Mouse (Mus musculus) forebrain, embryonic 15.5 days (tissue): ENCODE results near the gene Sumo2. TPM values are rescaled to one million over a fixed set of nuclear protein-coding genes. Genes with fewer than 3 reads are reported as not detected.
"Not testable (repeated sequence)": the region's sequence is repeated elsewhere in the genome, so short reads cannot be mapped to it uniquely, and the experiment has no call there.

Experiments
- ATAC-seq: fragments of 200-750 bp; cut with Nextera tagmentation; replicated peaks from 2 replicates; pipeline ENCODE4 v1.8.0; 2017; ENCODE audit warnings: mild to moderate bottlenecking, moderate TSS enrichment, moderate library complexity
- H3K27ac ChIP-seq: fragments of 300-500 bp; sonication (generic); replicated peaks from 2 replicates; pipeline ENCODE4 v1.5.1; 2015; ENCODE audit warnings: mild to moderate bottlenecking, inconsistent platforms
- H3K27me3 ChIP-seq: fragments of 300-500 bp; sonication (generic); 2 replicates; pipeline ENCODE4 v1.6.1; 2015; ENCODE audit warnings: inconsistent platforms
- H3K36me3 ChIP-seq: fragments of 300-500 bp; sonication (generic); 2 replicates; pipeline ENCODE4 v1.6.1; 2015; ENCODE audit warnings: mild to moderate bottlenecking, inconsistent platforms
- H3K4me1 ChIP-seq: fragments of 300-500 bp; sonication (generic); 2 replicates; pipeline ENCODE4 v1.6.1; 2015; ENCODE audit warnings: inconsistent platforms
- H3K4me2 ChIP-seq: fragments of 300-500 bp; sonication (generic); replicated peaks from 2 replicates; pipeline ENCODE4 v1.6.1; 2015; ENCODE audit warnings: mild to moderate bottlenecking, inconsistent platforms
- H3K4me3 ChIP-seq: fragments of 300-500 bp; sonication (generic); 2 replicates; pipeline ENCODE4 v1.5.1; 2015; ENCODE audit warnings: mild to moderate bottlenecking, inconsistent platforms
- H3K9ac ChIP-seq: fragments of 300-500 bp; sonication (generic); replicated peaks from 2 replicates; pipeline ENCODE4 v1.6.1; 2015; ENCODE audit warnings: mild to moderate bottlenecking, inconsistent platforms
- H3K9me3 ChIP-seq: fragments of 300-500 bp; sonication (generic); 2 replicates; pipeline ENCODE4 v1.6.1; 2016; ENCODE audit warnings: inconsistent platforms
- WGBS: fragments of 180-500 bp; shearing (Covaris S2); methylation state at CpG from one replicate; pipeline ENCODE4 v1.1.7; 2015; ENCODE audit warnings: mixed read lengths; 5-methylcytosine and 5-hydroxymethylcytosine counted together
- polyA plus RNA-seq: library from polyadenylated mRNA; unstranded; fragments of >200 nt; fragmentation: Nextera tagmentation; extraction: Ambion mirVana; gene quantifications from 2 replicates; pipeline ENCODE4 v1.2.1, GENCODE M21; 2015

The Sumo2 gene
- polyA plus RNA-seq, 1 experiment from 2014 or later, result 1,214 TPM

GRCm38 (mm10) chr11:115538045-115538444 lies 2.0 kb upstream of the Sumo2 start:
- Histone ChIP-seq H3K27me3 (no peaks in the 10 kb centered on the region), H3K4me1 (peaks cover 28% of the 10 kb centered on the region), H3K9ac (no peak overlapping the region), H3K27ac (no peak overlapping the region), H3K4me2 (no peak overlapping the region), H3K4me3 (no peak overlapping the region), H3K9me3 (no peaks in the 10 kb centered on the region), H3K36me3 (peaks cover 12% of the 10 kb centered on the region)
- 63% methylated on average over 2 of the region's 2 CpGs for WGBS
- no peak for ATAC-seq

GRCm38 (mm10) chr11:115536856-115537568 lies 936 bp upstream of the Sumo2 start:
- peak overlapping the region; percentile 100 for H3K27ac ChIP-seq
- H3K27me3 ChIP-seq, result no peaks in the 10 kb centered on the region
- H3K4me3 ChIP-seq, result peak overlapping the region; percentile 59
- H3K36me3 ChIP-seq, result peaks cover 22% of the 10 kb centered on the region
- peak overlapping the region; percentile 56 for H3K4me2 ChIP-seq
- 82% methylated on average over 10 of the region's 10 CpGs for WGBS
- no peak overlapping the region for H3K9ac ChIP-seq
- H3K4me1 ChIP-seq, result peaks cover 35% of the 10 kb centered on the region
- no peaks in the 10 kb centered on the region for H3K9me3 ChIP-seq
- ATAC-seq, result peak; percentile 1; the same call in 1 of the 2 replicates

GRCm38 (mm10) chr11:115535401-115536037 lies 557 bp downstream of the Sumo2 start:
- Histone ChIP-seq H3K4me1 (peaks cover 36% of the 10 kb centered on the region), H3K27ac (peak overlapping the region; percentile 100), H3K9ac (peak overlapping the region; percentile 82), H3K4me3 (peak overlapping the region; percentile 59), H3K9me3 (no peaks in the 10 kb centered on the region), H3K27me3 (no peaks in the 10 kb centered on the region), H3K36me3 (peaks cover 33% of the 10 kb centered on the region), H3K4me2 (peak overlapping the region; percentile 56)
- ATAC-seq, result peak; percentile 84
- under 1% methylated on average over 50 of the region's 84 CpGs for WGBS

DNA sequence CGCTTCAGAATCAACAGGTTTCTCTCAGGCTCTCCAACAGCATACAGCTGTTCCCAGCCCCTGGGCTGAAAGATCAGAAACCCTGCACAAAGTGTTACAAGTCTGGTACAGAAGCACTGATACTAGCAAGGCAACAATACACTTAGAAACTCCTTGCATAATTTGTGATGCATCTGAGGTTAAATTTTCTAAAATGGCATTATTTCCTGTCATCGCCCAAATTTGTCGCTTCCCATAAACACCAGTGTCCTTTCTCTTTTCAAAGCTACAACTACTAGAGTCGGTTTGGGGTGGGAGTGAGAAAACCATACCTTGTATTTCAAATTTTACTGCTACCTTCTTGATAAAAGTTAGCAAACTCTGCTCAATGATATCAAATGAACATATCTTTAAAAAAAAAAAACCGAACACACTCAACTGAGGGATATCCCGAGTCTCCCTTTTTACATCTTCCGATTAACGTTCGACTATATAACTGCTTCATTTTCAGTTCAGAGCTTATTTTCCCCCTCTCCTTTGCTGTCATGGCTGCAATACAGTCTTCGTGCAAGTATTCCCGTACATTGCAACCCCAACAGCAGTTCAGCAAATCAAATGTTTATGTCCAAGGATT lies 1.2 kb downstream of the Sumo2 start:
- peak overlapping the region; percentile 100 for H3K27ac ChIP-seq
- no peaks in the 10 kb centered on the region for H3K27me3 ChIP-seq
- H3K4me2 ChIP-seq, result peak overlapping the region; percentile 56
- peak overlapping the region; percentile 82 for H3K9ac ChIP-seq
- WGBS, result 6% methylated on average over 11 of the region's 11 CpGs
- H3K9me3 ChIP-seq, result no peaks in the 10 kb centered on the region
- peaks cover 39% of the 10 kb centered on the region for H3K36me3 ChIP-seq
- ATAC-seq, result no peak
- peaks cover 36% of the 10 kb centered on the region for H3K4me1 ChIP-seq
- H3K4me3 ChIP-seq, result peak overlapping the region; percentile 59

DNA sequence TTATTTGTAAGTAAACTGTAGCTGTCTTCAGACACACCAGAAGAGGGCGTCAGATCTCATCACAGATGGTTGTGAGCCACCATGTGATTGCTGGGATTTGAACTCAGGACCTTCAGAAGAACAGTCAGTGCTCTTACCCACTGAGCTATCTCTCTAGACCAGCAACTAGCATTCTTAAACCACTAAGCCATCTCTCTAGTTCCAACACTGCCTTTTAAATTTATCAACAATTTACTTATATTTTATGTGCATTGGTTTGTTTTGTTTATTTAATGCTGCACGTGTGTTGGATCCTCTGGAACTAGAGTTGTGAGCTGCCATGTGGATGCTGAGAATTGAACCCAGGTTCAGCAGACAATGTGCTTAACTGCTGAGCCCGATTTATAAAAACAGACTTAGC lies 9.6 kb downstream of the Sumo2 start:
- H3K4me1 ChIP-seq, H3K9ac ChIP-seq, H3K27ac ChIP-seq, H3K9me3 ChIP-seq, H3K4me2 ChIP-seq, ATAC-seq, H3K27me3 ChIP-seq, H3K4me3 ChIP-seq: not testable (repeated sequence)
- peaks cover 69% of the 10 kb centered on the region for H3K36me3 ChIP-seq
- WGBS, result 89% methylated on average over 3 of the region's 3 CpGs

- Histone ChIP-seq H3K27me3 (no peaks in the 10 kb centered on the region), H3K4me3 (no peak overlapping the region), H3K9ac (no peak overlapping the region), H3K9me3 (no peaks in the 10 kb centered on the region), H3K4me2 (no peak overlapping the region), H3K27ac (no peak overlapping the region), H3K4me1 (no peaks in the 10 kb centered on the region), H3K36me3 (peaks cover 53% of the 10 kb centered on the region)
- no peak for ATAC-seq
- 86% methylated on average over 2 of the region's 2 CpGs for WGBS
Observed at GRCm38 (mm10) chr11:115522703-115523102, 13.4 kb downstream of the Sumo2 start.

GRCm38 (mm10) chr11:115522238-115522637 lies 13.8 kb downstream of the Sumo2 start:
- Histone ChIP-seq H3K4me2 (no peak overlapping the region), H3K4me1 (no peaks in the 10 kb centered on the region)
- 92% methylated on average over 2 of the region's 2 CpGs for WGBS

DNA sequence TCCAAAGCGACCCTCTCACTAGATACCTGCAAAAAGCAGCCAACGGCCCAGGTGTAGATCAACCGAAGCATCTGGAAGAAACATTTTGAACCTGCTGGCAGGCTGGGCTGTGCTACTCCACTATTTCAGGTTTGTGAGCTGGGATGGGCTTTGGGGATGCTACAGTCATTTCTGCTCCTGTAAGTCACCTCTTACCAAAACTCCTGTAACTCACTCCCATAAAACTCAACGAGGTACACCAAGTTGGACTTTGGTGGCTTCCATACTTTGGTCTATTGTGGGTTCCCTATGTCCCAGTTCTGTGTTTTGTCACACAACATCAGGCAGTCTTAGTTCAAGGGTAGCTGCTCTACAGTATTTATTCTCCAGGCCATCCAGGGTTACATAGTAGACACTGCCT lies 15.0 kb downstream of the Sumo2 start:
- H3K4me2 ChIP-seq, result no peak overlapping the region
- peaks cover 37% of the 10 kb centered on the region for H3K36me3 ChIP-seq
- H3K4me1 ChIP-seq, result no peaks in the 10 kb centered on the region
- no peak overlapping the region for H3K9ac ChIP-seq
- no peak overlapping the region for H3K4me3 ChIP-seq
- ATAC-seq, result no peak
- no peaks in the 10 kb centered on the region for H3K9me3 ChIP-seq
- no peak overlapping the region for H3K27ac ChIP-seq
- H3K27me3 ChIP-seq, result no peaks in the 10 kb centered on the region
- 90% methylated on average over 4 of the region's 4 CpGs for WGBS

More at GRCm38 (mm10) chr11:115522238-115522637, 13.8 kb downstream of the Sumo2 start:
- Histone ChIP-seq H3K9ac (no peak overlapping the region), H3K27me3 (no peaks in the 10 kb centered on the region), H3K27ac (no peak overlapping the region), H3K4me3 (no peak overlapping the region), H3K9me3 (no peaks in the 10 kb centered on the region), H3K36me3 (peaks cover 48% of the 10 kb centered on the region)
- no peak for ATAC-seq

- Histone ChIP-seq H3K27ac (no peak overlapping the region), H3K4me3 (no peak overlapping the region), H3K9ac (no peak overlapping the region), H3K9me3 (no peaks in the 10 kb centered on the region), H3K4me2 (no peak overlapping the region), H3K36me3 (peaks cover 29% of the 10 kb centered on the region), H3K27me3 (no peaks in the 10 kb centered on the region), H3K4me1 (0 out of 2 replicates have a peak, but pooled peaks cover under 1% of the 10 kb centered on the region)
- WGBS, result 72% methylated on average over 2 of the region's 2 CpGs
- ATAC-seq, result no peak
Observed at GRCm38 (mm10) chr11:115520218-115520617, 15.9 kb downstream of the Sumo2 start.

DNA sequence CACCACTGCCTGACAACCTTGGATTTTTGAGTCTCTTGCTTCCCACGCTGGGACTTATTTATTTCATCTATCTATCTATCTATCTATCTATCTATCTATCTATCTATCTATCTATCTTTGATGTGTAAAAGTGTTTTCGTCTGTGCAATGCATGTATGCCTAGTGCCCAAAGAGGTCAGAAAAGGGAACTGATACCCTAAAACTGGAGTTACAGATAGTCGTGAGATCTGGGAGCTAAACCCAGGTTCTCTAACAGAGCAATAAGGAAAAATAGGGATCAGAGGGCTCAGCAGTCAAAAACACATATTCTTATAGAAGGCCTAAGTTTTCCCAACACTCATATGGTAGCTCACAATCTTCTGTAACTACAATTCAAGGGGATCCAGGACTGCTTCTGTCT lies 16.5 kb downstream of the Sumo2 start:
- H3K4me1 ChIP-seq, result 0 out of 2 replicates have a peak, but pooled peaks cover 5% of the 10 kb centered on the region
- no peak overlapping the region for H3K4me3 ChIP-seq
- peaks cover 24% of the 10 kb centered on the region for H3K36me3 ChIP-seq
- H3K9me3 ChIP-seq, result no peaks in the 10 kb centered on the region
- no peak overlapping the region for H3K4me2 ChIP-seq
- no peak for ATAC-seq
- H3K9ac ChIP-seq, result no peak overlapping the region
- no peak overlapping the region for H3K27ac ChIP-seq
- 90% methylated on average over 3 of the region's 3 CpGs for WGBS
- H3K27me3 ChIP-seq, result no peaks in the 10 kb centered on the region

GRCm38 (mm10) chr11:115518693-115519092 lies 17.4 kb downstream of the Sumo2 start:
- H3K4me3 ChIP-seq, result no peak overlapping the region
- 0 out of 2 replicates have a peak, but pooled peaks cover 5% of the 10 kb centered on the region for H3K4me1 ChIP-seq
- no peak overlapping the region for H3K9ac ChIP-seq
- ATAC-seq, result no peak
- no peaks in the 10 kb centered on the region for H3K9me3 ChIP-seq
- H3K27ac ChIP-seq, result no peak overlapping the region
- WGBS, result 76% methylated on average over 9 of the region's 9 CpGs
- no peaks in the 10 kb centered on the region for H3K27me3 ChIP-seq
- peaks cover 15% of the 10 kb centered on the region for H3K36me3 ChIP-seq
- H3K4me2 ChIP-seq, result no peak overlapping the region

- peaks cover 6% of the 10 kb centered on the region for H3K4me1 ChIP-seq
- H3K9ac ChIP-seq, result no peak overlapping the region
- H3K9me3 ChIP-seq, result no peaks in the 10 kb centered on the region
- no peak for ATAC-seq
- 83% methylated on average over 5 of the region's 5 CpGs for WGBS
- H3K4me3 ChIP-seq, result no peak overlapping the region
- H3K27ac ChIP-seq, result no peak overlapping the region
- peaks cover 6% of the 10 kb centered on the region; the same call in 1 of the 2 replicates for H3K36me3 ChIP-seq
- no peak overlapping the region for H3K4me2 ChIP-seq
- no peaks in the 10 kb centered on the region for H3K27me3 ChIP-seq
Observed at GRCm38 (mm10) chr11:115516942-115517341, 19.1 kb downstream of the Sumo2 start.
